29 mouse cellular contexts compared by ENCODE assay signal in genomic region chr7:12204141-12204540, GRCm38 (mm10). TPM values are rescaled to one million over a fixed set of nuclear protein-coding genes. Genes with fewer than 3 reads are reported as not detected.
"Had no signal": no experiment of that assay in that cellular context is flagged by ENCODE, and none has a peak within 500 bp of the region (broad histone marks: within the 10 kb centered on the region; RNA-seq: fewer than 3 reads in every experiment).

No protein-coding gene starts in this region.

- H3K27ac ChIP-seq: lung, embryonic 15.5 days; macrophage; midbrain, embryonic 13.5 days; midbrain, embryonic 15.5 days; neural tube, embryonic 12.5 days had no signal

- H3K27me3 ChIP-seq: lung, embryonic 15.5 days; megakaryocyte, embryonic 14.5 days; midbrain, embryonic 13.5 days; midbrain, embryonic 15.5 days; neural tube, embryonic 12.5 days had no signal

- H3K9ac ChIP-seq: lung, embryonic 15.5 days; midbrain, embryonic 13.5 days; midbrain, embryonic 15.5 days; neural tube, embryonic 12.5 days had no signal

- H3K4me1 ChIP-seq: lung, embryonic 15.5 days; megakaryocyte, embryonic 14.5 days; midbrain, embryonic 13.5 days; midbrain, embryonic 15.5 days; neural tube, embryonic 12.5 days had no signal

- H3K4me3 ChIP-seq: lung, embryonic 15.5 days; megakaryocyte, embryonic 14.5 days; midbrain, embryonic 13.5 days; midbrain, embryonic 15.5 days; neural tube, embryonic 12.5 days had no signal

- DNase-seq: lung, adult 18-20 months; lung, postnatal 14 days; lung, postnatal 36 days; retina, postnatal 1 day; right cerebral cortex, adult 18-20 months; right cerebral cortex, postnatal 25 days; right cerebral cortex, postnatal 4 days; spleen, adult 18-20 months; thymus, adult 18-20 months; thymus, postnatal 14 days; thymus, postnatal 36 days had no signal

- H3K36me3 ChIP-seq: lung, embryonic 15.5 days; midbrain, embryonic 13.5 days; midbrain, embryonic 15.5 days; neural tube, embryonic 12.5 days had no signal

RNA-seq across cellular contexts. Expression of gene Vmn1r80, which starts 15.1 kb away (rescaled TPM):
- total RNA-seq: megakaryocyte progenitor cell, adult 5-6 weeks; midbrain, postnatal 0 days; monocyte, adult 5-6 weeks; neutrophil, adult 5-6 weeks had no signal
- polyA plus RNA-seq: liver, embryonic 16.5 days; lung, embryonic 15.5 days; lung, postnatal 0 days; macrophage; midbrain, embryonic 11.5 days; midbrain, embryonic 13.5 days; midbrain, embryonic 15.5 days; midbrain, postnatal 0 days; neural tube, embryonic 12.5 days; neural tube, embryonic 14.5 days; small intestine, adult 2 months; stomach, embryonic 14.5 days; stomach, embryonic 16.5 days; thymus, postnatal 0 days had no signal

RNA-seq across cellular contexts. Expression of gene Vmn1r79, which starts 33.1 kb away (rescaled TPM):
- total RNA-seq: megakaryocyte progenitor cell, adult 5-6 weeks; midbrain, postnatal 0 days; monocyte, adult 5-6 weeks; neutrophil, adult 5-6 weeks had no signal
- polyA plus RNA-seq: liver, embryonic 16.5 days; lung, embryonic 15.5 days; lung, postnatal 0 days; macrophage; midbrain, embryonic 11.5 days; midbrain, embryonic 13.5 days; midbrain, embryonic 15.5 days; midbrain, postnatal 0 days; neural tube, embryonic 12.5 days; neural tube, embryonic 14.5 days; small intestine, adult 2 months; stomach, embryonic 14.5 days; stomach, embryonic 16.5 days; thymus, postnatal 0 days had no signal

RNA-seq across cellular contexts. Expression of gene Vmn1r78, which starts 54.1 kb away (rescaled TPM):
- total RNA-seq: megakaryocyte progenitor cell, adult 5-6 weeks; midbrain, postnatal 0 days; monocyte, adult 5-6 weeks; neutrophil, adult 5-6 weeks had no signal
- polyA plus RNA-seq: liver, embryonic 16.5 days; lung, embryonic 15.5 days; lung, postnatal 0 days; macrophage; midbrain, embryonic 11.5 days; midbrain, embryonic 13.5 days; midbrain, embryonic 15.5 days; midbrain, postnatal 0 days; neural tube, embryonic 12.5 days; neural tube, embryonic 14.5 days; small intestine, adult 2 months; stomach, embryonic 14.5 days; stomach, embryonic 16.5 days; thymus, postnatal 0 days had no signal
